Mouse (Mus musculus) liver, postnatal 0 days (tissue): ENCODE data around the gene Ptpn13. TPM values are rescaled to one million over a fixed set of nuclear protein-coding genes. Genes with fewer than 3 reads are reported as not detected.

Source experiments
- ATAC-seq: fragments of 200-750 bp; cut with Nextera tagmentation; 2 replicates; pipeline ENCODE4 v1.8.0; 2017; ENCODE audit warnings: mild to moderate bottlenecking, moderate library complexity
- DNase-seq: peaks from one replicate; pipeline ENCODE4 v3.0.0-alpha.2; 2016
- H3K27ac ChIP-seq: fragments of 300-500 bp; sonication (generic); 2 replicates; pipeline ENCODE4 v1.5.1; 2014; ENCODE audit warnings: antibody characterized with exemption, moderate library complexity, mild to moderate bottlenecking, low read depth
- H3K27me3 ChIP-seq: fragments of 300-500 bp; sonication (generic); 2 replicates; pipeline ENCODE4 v1.6.1; 2014; ENCODE audit warnings: low read length, control low read depth, mixed read lengths; ENCODE audit not compliant: insufficient read depth
- H3K36me3 ChIP-seq: fragments of 300-500 bp; sonication (generic); replicated peaks from 2 replicates; pipeline ENCODE4 v1.6.1; 2014; ENCODE audit warnings: mild to moderate bottlenecking, control low read depth, low read length, moderate library complexity, mixed read lengths; ENCODE audit not compliant: insufficient read depth
- H3K4me1 ChIP-seq: fragments of 300-500 bp; sonication (generic); 2 replicates; pipeline ENCODE4 v1.6.1; 2014; ENCODE audit warnings: antibody characterized with exemption, mild to moderate bottlenecking, control low read depth; ENCODE audit not compliant: insufficient read depth
- H3K4me2 ChIP-seq: fragments of 300-500 bp; sonication (generic); 2 replicates; pipeline ENCODE4 v1.6.1; 2014; ENCODE audit warnings: low read depth, mild to moderate bottlenecking, low read length, moderate library complexity, mixed read lengths
- H3K4me3 ChIP-seq: fragments of 300-500 bp; sonication (generic); 2 replicates; pipeline ENCODE4 v1.5.1; 2014; ENCODE audit warnings: low read depth, low read length
- H3K9ac ChIP-seq: fragments of 300-500 bp; sonication (generic); replicated peaks from 2 replicates; pipeline ENCODE4 v1.6.1; 2014; ENCODE audit warnings: mild to moderate bottlenecking, moderate library complexity
- H3K9me3 ChIP-seq: fragments of 300-500 bp; sonication (generic); 2 replicates; pipeline ENCODE4 v1.6.1; 2016; ENCODE audit warnings: mild to moderate bottlenecking, control low read depth, low read length, mixed read lengths
- CTCF ChIP-seq: sonication (generic); IDR thresholded peaks from 2 replicates; pipeline ENCODE4 v1.5.1; 2016; ENCODE audit warnings: antibody characterized with exemption, low read depth
- EP300 ChIP-seq: IDR thresholded peaks from 2 replicates; pipeline ENCODE4 v1.6.1; 2016; ENCODE audit warnings: antibody characterized with exemption, low read depth, mild to moderate bottlenecking
- WGBS: fragments of 180-500 bp; shearing (Covaris S2); extraction: QIAGEN DNeasy Blood & Tissue Kit; methylation state at CpG from one replicate; pipeline ENCODE4 v1.1.7; 2014; ENCODE audit not compliant: insufficient replicate concordance; 5-methylcytosine and 5-hydroxymethylcytosine counted together
- polyA plus RNA-seq: library from polyadenylated mRNA; unstranded; fragments of >200 nt; fragmentation: Nextera tagmentation; extraction: Ambion mirVana; gene quantifications from 2 replicates; pipeline ENCODE4 v1.2.1, GENCODE M21; 2015

The Ptpn13 gene
- polyA plus RNA-seq, 1 experiment from 2014 or later: 0.38 TPM

- no peak overlapping the region for H3K4me2 ChIP-seq
- no peak overlapping the region for H3K27ac ChIP-seq
- TF ChIP-seq EP300: no peak
- no peak for TF ChIP-seq CTCF
- ATAC-seq: no peak
- no peak for DNase-seq
- H3K9me3 ChIP-seq: no peaks in the 10 kb centered on the region
- H3K27me3 ChIP-seq: no peaks in the 10 kb centered on the region
- no peaks in the 10 kb centered on the region for H3K4me1 ChIP-seq
- no peak overlapping the region for H3K9ac ChIP-seq
- WGBS: 74% methylated on average over 8 of the region's 8 CpGs
- H3K36me3 ChIP-seq: no peaks in the 10 kb centered on the region
- no peak overlapping the region for H3K4me3 ChIP-seq
Measured at GRCm38 (mm10) chr5:103458959-103459675, 34.1 kb downstream of the Ptpn13 start.

DNA sequence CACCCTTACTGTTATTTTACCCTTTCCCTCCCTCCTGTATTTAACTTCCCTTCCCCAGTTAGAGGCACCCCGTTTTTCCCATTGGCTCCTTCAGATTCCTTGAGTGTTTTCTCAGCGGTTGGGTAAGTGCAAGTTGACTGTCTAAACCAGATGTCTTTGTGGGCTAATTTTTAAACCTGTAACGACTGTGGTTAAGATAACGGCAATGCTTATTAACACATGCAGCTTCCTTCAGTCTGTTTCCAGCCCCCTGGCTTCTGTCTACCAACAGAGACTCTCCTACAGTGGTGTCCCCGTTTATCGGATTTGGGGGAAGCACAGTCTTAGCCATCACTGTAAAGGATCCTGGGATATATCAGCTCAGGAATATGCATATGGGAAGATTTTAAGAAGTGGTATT, 35.9 kb downstream of the Ptpn13 start:
- TF ChIP-seq CTCF (no peak), EP300 (no peak)
- no peaks in the 10 kb centered on the region for H3K4me1 ChIP-seq
- no peaks in the 10 kb centered on the region for H3K36me3 ChIP-seq
- DNase-seq (no peak), ATAC-seq (no peak)
- H3K9ac ChIP-seq: no peak overlapping the region
- no peak overlapping the region for H3K27ac ChIP-seq
- H3K4me2 ChIP-seq: no peak overlapping the region
- H3K9me3 ChIP-seq: no peaks in the 10 kb centered on the region
- 52% methylated on average over 6 of the region's 6 CpGs for WGBS
- H3K4me3 ChIP-seq: no peak overlapping the region
- H3K27me3 ChIP-seq: no peaks in the 10 kb centered on the region

DNA sequence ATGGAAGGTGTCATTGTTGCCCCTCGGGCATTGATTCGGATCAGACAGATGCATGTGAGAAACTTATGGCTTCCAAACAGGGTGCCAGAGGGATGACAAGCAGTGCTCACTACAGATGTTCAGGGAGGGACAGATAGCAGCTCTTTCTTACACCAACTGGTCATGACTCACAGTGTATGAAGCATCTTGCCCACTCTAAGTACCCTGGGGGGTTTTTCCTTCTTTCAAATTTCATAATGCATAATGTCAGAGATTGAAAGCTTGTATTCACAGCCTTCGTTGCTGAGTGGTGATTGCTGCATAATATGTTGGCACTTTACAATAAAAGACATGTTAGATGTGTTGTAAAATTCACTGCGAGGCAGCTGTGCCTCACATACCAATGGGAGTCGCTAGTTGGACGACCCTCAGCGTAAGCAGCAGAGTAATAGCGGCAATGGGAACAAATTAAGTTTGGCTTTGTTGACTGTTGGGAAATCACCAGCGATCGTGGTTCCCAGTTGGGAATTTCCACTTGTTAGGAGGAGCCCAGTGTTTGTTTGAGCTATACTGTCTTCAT, 38.7 kb downstream of the Ptpn13 start:
- DNase-seq: no peak
- Histone ChIP-seq H3K27me3 (no peaks in the 10 kb centered on the region), H3K9ac (no peak overlapping the region), H3K36me3 (no peaks in the 10 kb centered on the region), H3K4me1 (no peaks in the 10 kb centered on the region), H3K4me3 (no peak overlapping the region), H3K27ac (no peak overlapping the region), H3K4me2 (no peak overlapping the region), H3K9me3 (no peaks in the 10 kb centered on the region)
- WGBS: 71% methylated on average over 10 of the region's 10 CpGs
- no peak for ATAC-seq
- TF ChIP-seq EP300: no peak
- TF ChIP-seq CTCF: no peak

DNA sequence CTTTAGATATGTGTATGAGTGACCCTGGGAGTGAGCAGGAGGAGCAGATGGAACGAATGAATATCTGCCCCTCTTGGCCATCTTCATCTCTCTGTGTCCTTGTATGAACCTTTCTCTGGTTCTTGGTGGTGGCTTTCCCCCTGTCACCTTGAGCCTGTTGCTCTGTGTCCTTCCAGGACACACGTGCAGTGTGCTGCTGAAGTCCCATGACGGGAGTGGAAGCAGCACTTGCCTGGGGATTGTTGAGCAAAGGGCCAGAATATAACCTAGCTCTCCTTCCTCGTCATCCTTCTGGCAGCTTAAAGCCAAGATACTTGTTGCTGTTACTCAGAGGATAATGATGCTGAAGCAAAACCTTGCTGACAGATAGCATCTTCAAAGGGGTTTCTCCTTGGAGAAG, 39.3 kb downstream of the Ptpn13 start:
- no peaks in the 10 kb centered on the region for H3K27me3 ChIP-seq
- DNase-seq (no peak), ATAC-seq (no peak)
- H3K4me3 ChIP-seq: no peak overlapping the region
- TF ChIP-seq EP300: no peak
- no peak for TF ChIP-seq CTCF
- H3K4me1 ChIP-seq: no peaks in the 10 kb centered on the region
- no peaks in the 10 kb centered on the region for H3K9me3 ChIP-seq
- no peaks in the 10 kb centered on the region for H3K36me3 ChIP-seq
- 59% methylated on average over 4 of the region's 4 CpGs for WGBS
- no peak overlapping the region for H3K9ac ChIP-seq
- no peak overlapping the region for H3K4me2 ChIP-seq
- H3K27ac ChIP-seq: no peak overlapping the region

DNA sequence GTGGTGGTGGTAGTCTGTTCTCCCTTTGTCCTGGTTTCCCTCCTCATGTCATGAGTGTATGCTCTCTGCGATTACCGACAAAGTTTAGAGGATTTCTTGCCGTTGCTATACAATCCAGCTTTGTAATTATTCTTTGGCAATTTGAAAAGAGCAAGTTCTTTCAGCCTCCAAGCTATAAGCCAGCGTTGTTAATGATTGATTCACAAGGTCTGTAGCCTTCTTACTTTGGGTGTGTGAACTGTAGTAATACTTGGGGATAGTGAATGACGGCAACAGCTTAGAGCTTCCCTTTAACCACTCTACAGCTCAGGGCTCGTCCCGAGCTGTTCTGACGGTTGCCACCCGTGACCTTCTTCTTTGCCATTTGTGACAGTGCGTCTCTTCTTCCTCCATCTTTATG, 39.8 kb downstream of the Ptpn13 start:
- Histone ChIP-seq H3K4me1 (no peaks in the 10 kb centered on the region), H3K27ac (no peak overlapping the region), H3K9ac (no peak overlapping the region), H3K27me3 (no peaks in the 10 kb centered on the region), H3K4me3 (no peak overlapping the region), H3K4me2 (no peak overlapping the region), H3K36me3 (no peaks in the 10 kb centered on the region), H3K9me3 (no peaks in the 10 kb centered on the region)
- 77% methylated on average over 10 of the region's 10 CpGs for WGBS
- no peak for TF ChIP-seq CTCF
- TF ChIP-seq EP300: no peak
- DNase-seq (no peak), ATAC-seq (no peak)

GRCm38 (mm10) chr5:103472670-103473069, 47.7 kb downstream of the Ptpn13 start:
- no peaks in the 10 kb centered on the region for H3K9me3 ChIP-seq
- TF ChIP-seq CTCF (no peak), EP300 (no peak)
- no peak overlapping the region for H3K9ac ChIP-seq
- no peaks in the 10 kb centered on the region for H3K27me3 ChIP-seq
- H3K4me3 ChIP-seq: no peak overlapping the region
- H3K36me3 ChIP-seq: no peaks in the 10 kb centered on the region
- ATAC-seq: no peak
- DNase-seq: no peak
- no peak overlapping the region for H3K4me2 ChIP-seq
- H3K27ac ChIP-seq: no peak overlapping the region
- 33% methylated on average over 5 of the region's 5 CpGs for WGBS
- H3K4me1 ChIP-seq: no peaks in the 10 kb centered on the region
